Mouse (Mus musculus) CD4-positive, CD25-positive, alpha-beta regulatory T cell, adult 2 months (primary cell): ENCODE data around the gene Il9r.
A peak's percentile ranks its signal among the peaks of the same experiment; 100 is the strongest.

Experiments
- DNase-seq: peaks from one replicate; pipeline ENCODE4 v3.0.0-alpha.2; 2012; ENCODE audit warnings: low read depth, low spot score

Il9r gene

GRCm38 (mm10) chr11:32159176-32159575 lies 40.9 kb downstream of the Il9r start:
- no peak for DNase-seq

GRCm38 (mm10) chr11:32157791-32158594 lies 42.1 kb downstream of the Il9r start:
- no peak for DNase-seq

- DNase-seq = no peak
Measured at GRCm38 (mm10) chr11:32156854-32157630, 43.0 kb downstream of the Il9r start.

- no peak for DNase-seq
Measured at GRCm38 (mm10) chr11:32153216-32153615, 46.9 kb downstream of the Il9r start.

- DNase-seq = peak; percentile 45
Measured at GRCm38 (mm10) chr11:32152814-32153213, 47.3 kb downstream of the Il9r start.

DNA sequence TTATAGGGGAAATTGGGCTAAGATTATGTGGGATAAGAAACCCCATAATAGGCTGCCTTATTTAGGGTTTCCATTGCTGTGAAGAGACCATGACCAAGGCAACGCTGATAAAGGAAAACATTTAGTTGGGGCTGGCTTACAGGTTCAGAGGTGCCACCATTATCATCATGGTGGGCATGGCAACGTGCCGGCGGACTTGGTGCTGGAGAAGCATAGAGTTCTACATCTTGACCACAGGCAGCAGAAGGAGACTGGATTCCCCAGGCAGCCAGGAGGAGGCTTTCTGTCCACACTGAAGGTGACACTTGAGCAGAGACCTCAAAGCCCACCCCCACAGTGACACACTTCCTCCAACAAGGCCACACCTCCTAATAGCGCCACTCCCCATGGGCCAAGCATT lies 48.8 kb downstream of the Il9r start:
- no peak for DNase-seq

- DNase-seq = no peak
Measured at GRCm38 (mm10) chr11:32149605-32150004, 50.5 kb downstream of the Il9r start.

DNA sequence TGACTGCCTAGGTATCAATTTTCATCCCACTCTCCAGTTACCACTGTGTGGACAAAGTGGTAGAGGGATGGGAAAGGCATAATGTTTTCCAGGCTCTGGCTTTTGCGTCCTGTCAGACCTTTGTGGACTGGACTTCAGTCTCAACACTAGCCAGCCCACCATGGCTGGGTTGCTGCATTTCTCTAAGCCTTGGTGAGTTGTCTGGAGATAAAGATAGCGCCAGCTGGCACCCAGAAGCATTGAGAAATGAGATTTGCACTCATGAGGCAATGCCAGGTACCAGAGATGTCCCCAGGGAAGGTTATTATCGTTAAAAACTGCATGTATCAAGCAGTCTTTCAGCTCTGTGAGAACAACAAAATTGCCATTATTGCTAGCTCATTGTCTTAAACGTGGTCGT lies 57.3 kb downstream of the Il9r start:
- DNase-seq = no peak

DNA sequence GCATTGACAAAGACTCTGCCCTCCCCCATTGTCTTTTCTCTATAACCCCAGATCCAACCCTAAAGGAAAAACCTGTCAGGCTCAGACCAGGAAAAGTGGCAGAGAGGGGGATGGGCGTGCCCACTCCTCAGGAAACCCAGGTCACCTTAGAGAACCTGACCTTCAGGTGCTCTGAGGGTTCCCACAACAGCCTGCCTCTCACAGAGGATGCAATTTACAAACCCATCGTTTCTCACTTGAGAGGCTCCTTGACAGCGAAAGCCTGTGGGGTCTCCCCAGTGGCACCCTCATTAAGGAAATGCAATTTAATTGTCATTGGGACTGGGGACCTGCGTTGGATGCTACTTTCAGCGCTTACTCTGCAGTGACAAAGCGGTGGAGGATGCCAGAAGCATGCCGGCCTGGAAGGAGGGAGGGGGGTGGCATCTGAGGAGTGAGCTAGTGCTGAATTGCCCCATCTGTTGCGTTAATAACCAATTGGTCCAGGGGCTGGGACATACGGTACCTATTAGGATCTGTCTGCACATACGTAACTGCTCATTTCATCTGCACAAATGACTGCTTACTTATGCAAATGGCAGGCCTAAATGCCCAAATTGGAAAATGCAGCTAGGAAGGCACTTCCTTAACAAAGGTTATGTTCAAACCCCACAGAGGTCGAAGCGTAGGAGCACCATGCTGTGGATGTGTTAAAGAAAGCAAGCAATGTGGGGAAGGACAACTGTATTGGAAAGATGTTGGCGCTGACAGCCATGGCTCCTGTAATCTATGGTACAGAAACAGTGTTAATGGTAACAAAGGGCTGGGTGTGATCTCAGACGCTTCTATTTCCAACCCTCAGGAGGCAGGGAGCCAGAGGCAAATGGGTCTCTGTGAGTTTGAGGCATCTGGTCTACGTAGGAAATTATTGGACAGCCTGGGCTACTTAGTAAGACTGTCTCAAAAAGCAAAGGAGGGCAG lies 58.2 kb downstream of the Il9r start:
- DNase-seq = no peak

DNA sequence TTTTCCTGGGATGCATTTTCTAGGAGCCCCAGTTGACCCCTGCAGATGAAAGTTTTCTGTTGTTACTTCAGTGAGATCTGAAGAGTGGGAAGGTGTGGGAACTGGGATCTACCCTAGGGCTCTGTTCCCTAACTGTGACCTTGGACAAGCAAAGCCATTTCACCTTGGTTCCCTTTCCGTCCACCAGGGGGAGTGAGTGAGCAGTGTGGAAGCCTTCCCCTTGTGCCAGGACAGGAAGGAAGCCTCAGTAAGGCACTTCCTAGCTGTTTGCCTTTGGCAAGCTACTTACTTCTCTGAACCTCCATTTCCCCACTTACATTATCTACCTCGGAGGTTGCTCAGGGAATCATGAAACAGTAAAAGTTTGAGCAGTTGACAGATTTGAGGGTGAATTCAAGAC lies 59.0 kb downstream of the Il9r start:
- peak; percentile 88 for DNase-seq

- DNase-seq = peak; percentile 50
Measured at GRCm38 (mm10) chr11:32139528-32139961, 60.5 kb downstream of the Il9r start.

DNA sequence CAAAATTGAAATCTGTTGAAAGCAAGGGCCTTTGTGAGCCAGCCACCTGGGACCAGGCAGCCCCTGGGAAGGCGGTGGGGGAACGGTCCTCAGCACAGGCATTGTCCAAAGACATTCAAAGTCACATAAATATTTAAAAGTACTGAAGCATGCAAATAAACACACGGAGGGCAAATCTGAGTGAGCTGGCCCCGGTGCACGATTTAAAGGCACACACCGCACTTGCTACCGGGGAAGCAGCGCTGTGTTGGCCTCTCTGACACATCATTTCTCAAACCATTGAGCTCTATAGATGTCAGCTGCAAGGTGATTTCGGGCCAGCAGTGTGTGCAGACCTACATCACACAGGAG lies 61.5 kb downstream of the Il9r start:
- DNase-seq = peak; percentile 19

GRCm38 (mm10) chr11:32137719-32138613 lies 62.1 kb downstream of the Il9r start:
- peak; percentile 26 for DNase-seq
